Mouse (Mus musculus) adrenal gland, postnatal 4 days (tissue): Measurements from ENCODE around the gene Htr6. TPM values are rescaled to one million over a fixed set of nuclear protein-coding genes. Genes with fewer than 3 reads are reported as not detected.

ENCODE experiments used
- DNase-seq, 2 experiments: peaks; one replicate each; pipeline ENCODE4 v3.0.0; 2021 to 2022; ENCODE audit warnings: low spot score in 2 of 2, mixed read lengths in 2 of 2
- total RNA-seq, 2 experiments: library from RNA; stranded (reverse); gene quantifications; 2 replicates each; pipeline ENCODE4 v1.2.3; 2021

Htr6 gene
- total RNA-seq, 2 experiments from 2014 or later, result 0.76 to 0.84 TPM

DNA sequence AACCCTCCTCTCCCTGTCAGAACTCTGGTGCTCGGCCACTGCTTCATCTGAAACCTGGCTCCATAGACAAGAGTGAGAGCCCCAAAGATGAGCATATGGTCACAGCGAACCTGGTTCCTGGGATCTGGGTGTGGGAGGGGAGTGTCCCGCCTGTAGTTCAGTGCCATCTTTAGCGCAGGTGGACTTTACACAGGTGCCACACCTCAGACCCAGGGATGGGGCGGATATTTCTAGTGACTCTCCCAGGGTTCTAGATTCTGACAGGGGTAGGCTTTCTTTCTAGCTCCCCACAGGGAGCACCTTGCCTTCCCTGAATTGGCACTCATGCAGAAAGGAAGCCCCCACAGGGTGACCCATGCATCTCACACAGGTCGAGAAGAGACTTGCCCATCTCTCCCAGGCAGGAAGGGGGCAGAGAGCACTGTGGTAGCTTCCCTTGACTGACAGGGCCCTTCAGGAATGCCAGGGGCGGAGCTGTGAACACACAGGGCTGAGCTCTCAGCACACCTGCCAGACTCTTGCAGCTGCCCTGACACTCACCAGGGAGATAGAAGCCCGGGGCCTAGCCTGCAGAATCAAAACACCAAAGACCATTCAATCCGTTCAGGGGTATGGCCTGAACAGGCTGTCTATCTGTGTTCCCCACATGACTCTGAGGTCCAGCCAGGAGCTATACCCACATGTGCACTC is 13.8 kb upstream of the Htr6 start:
- no peak for DNase-seq

- no peak for DNase-seq
Measured at GRCm38 (mm10) chr4:139086984-139087383, 11.6 kb upstream of the Htr6 start.

GRCm38 (mm10) chr4:139086037-139086436 is 10.7 kb upstream of the Htr6 start:
- peak; percentile 47 to 81 for DNase-seq

- no peak for DNase-seq
Measured at GRCm38 (mm10) chr4:139085337-139085736, 10.0 kb upstream of the Htr6 start.

DNA sequence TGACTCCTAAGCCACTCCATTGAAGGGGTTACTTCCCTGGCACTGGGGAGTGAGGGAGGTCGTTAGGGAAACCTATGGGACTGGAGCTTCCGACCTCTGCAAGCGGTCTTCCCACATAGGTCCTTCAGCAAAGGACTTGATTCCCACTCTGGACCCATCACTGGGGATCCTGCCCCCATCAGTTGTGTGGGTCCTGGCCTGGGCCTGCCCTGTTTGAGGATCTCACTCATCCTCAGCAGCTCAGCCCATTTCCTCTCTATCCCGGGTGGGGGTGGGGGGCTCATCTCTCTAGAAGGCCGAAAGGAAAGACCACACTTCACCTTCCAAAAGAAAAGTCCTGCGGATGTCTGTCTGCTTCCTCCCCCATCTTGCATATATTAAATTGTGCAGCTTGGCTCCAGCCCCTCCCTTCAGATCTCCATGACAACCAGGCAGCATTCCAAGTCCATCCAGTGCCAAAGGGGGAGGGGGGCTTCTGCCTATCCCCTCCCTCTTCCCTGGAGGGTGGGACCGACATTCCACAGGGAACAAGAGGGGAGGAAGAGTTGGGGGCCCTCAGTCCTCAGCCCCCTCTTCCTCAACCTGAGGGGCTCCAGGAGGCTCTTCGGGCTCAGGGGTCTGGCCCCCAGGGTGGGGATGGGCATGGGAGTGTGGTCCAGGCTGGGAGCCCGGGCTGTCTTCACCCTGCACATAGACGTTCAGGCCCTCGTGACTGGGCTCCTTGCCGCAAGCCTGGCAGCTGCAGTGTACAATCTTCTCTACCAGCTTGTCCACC is 7.6 kb upstream of the Htr6 start:
- no peak for DNase-seq

- no peak for DNase-seq
Measured at GRCm38 (mm10) chr4:139081270-139081931, 6.0 kb upstream of the Htr6 start.

GRCm38 (mm10) chr4:139080259-139080658 is 4.9 kb upstream of the Htr6 start:
- no peak for DNase-seq

DNA sequence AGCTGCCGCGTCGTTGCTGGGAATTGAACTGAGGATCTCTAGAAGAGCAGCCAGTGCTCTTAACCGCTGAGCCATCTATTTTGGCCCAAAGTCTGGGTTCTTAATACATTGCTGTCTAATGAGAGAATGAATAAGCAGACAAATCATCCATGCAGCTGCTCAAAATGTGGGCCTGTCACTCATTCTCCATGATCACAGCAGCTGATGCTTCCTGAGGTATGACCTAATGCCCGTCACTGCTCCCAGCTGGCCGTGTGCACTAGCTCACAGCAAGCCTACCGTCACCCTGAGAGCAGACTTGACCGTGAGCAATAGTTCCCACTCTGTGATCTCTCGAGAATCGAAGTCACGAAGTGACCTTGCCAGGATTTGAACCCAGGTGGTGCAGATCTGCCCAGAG is 4.1 kb upstream of the Htr6 start:
- no peak for DNase-seq

- DNase-seq, result no peak
Measured at GRCm38 (mm10) chr4:139078726-139079125, 3.4 kb upstream of the Htr6 start.

DNA sequence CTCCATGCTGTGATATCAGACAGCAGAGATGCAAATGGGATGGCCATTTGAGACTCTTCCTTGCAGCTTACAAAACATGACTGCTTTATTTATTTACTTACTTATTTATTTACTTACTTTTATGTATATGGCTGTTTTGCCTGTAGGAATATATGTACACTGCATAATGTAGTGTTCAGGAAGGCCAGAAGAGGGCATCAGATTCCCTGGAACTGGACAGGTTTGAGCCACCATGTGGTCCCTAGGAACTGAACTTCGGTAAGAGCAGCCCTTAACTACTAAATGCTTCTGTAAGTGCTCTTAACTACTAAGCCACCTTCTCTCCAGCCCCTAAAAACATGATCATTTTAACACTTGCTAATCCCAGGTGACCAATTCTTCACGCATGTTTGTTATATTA is 2.9 kb upstream of the Htr6 start:
- no peak for DNase-seq

DNA sequence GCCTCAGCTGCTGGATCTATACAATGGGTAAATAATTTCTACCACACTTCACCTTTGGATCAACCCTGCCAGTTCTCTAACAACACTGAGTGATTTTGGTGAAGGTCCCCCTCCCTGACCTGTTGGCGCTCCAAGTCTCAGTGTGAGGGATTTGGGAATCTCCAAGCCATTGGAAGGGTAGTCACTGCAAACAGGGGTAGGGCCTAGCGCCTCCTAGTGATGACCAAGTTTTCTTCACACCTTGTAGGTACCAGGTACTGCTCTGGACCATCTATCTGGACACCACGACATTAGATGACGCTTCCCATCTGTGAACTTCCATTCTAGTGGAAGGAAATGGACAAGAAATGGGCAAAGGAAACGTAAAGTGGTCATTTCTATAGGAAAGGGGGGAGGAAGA is 545 bp upstream of the Htr6 start:
- no peak for DNase-seq

- no peak for DNase-seq
Measured at GRCm38 (mm10) chr4:139074060-139074459, 1.3 kb downstream of the Htr6 start.

DNA sequence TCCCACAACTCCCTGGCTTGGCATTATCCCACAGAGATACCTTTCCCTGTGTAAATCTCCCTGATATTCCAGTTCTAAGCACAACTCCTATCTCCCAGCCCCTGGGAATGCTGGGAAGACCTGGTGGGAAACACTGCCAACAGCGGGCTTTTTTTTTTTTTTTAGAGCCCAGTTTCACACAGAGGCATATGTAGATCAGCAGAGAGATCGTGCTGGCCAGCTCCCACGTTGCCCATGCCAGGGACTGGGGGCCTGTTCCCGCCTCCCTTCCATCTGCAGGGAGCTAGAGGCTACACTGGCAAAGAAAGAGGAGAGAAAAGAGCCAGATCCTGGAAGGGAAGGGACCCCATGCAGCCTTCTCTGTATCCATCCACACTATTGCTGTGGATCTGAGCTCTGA is 7.1 kb downstream of the Htr6 start:
- no peak for DNase-seq

DNA sequence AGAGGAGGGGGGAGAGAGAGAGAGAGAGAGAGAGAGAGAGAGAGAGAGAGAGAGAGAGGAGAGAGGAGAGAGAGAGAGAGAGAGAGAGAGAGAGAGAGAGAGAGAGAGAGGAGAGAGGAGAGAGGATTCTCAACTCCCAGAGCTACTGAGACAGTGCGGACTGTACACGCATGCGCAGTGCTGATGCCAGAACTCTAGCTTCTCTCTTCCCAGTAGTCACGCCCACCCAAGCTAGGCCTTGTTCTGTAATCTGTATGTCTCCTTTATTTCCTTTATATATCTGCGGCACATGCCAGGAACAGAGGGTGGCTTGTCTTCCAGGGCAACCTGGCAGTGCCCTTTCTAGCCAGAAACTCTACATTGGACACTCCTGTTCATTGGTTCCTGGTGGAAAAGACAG is 10.5 kb downstream of the Htr6 start:
- DNase-seq, result no peak

DNA sequence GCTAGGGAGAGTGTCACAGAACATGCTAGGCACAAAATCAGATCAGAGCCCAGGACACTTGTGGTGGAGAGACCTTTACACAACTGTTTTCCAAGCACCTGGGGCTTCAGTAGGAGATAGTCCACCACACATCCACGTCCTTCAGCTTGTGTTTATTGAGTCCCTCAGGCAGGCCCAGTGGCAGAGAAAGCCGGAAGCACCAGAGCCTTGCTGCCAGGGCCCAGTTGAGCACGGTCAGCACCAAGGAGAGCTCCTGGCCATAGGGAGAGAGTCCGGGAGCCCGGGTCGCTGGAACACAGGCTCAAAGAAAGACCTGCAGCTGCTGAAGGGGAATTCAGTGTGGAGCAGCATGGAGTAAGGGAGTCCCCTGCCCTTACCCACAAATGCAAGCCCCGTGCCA is 15.8 kb downstream of the Htr6 start:
- peak in 1 of 2 experiments; percentile 58 for DNase-seq

DNA sequence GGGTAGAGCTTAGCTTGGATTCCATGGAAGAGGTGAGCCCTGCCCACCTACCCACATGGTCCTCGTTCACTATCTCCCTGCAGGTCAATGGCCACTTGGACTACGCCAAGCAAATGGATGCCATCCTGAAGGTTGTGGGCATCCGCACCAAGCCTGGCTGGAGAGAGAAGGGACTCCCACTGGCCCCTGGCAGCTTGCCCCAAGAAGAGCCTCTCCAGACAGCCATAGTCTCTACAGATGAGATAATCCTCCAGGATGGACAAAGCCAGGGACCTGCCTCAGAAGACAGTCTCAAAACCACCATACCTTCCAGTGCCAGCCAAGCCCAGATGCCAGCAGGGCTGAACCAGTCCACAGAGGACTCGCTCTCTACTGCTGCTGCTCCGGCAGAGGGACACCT is 17.3 kb downstream of the Htr6 start:
- no peak for DNase-seq

- DNase-seq, result no peak
Measured at GRCm38 (mm10) chr4:139057291-139057690, 18.1 kb downstream of the Htr6 start.

DNA sequence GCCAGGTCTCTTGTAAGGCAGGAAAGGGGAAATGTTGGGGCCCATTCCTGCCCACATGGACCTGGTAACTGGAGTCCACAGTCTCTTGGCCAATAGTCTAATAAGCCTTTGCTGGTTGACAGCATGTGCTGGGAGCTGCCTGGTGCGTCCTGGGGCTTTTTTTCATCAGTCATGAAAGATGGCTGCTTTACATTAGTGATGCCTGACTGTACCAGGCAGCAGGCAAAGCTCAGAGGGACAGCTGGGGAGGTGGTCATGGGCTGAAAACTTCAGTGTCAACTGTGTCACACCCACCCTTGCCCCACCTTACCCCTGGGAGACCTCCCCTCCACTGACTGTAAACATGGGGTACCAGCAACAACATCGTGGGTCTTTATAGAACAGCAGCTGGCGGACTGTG is 19.6 kb downstream of the Htr6 start:
- DNase-seq, result no peak

DNA sequence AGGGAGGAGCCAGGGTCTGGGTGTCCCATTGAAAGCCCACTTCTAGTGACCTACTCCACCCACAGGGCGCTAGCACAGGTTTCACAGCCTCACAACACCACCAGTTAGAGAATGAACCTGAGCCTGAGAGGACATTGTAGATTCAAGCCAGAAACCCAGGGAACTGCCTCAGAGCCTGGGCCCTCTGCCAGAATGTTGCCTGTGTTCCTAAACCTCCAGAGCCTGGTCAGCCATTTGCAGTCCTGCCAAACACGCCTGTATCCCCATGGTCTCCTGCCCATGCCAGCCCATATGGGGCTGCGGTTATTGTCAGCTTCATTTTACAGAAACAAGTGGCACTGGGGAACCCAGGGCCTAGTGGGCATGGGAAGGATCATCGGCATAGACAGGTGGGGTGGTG is 20.0 kb downstream of the Htr6 start:
- no peak for DNase-seq

DNA sequence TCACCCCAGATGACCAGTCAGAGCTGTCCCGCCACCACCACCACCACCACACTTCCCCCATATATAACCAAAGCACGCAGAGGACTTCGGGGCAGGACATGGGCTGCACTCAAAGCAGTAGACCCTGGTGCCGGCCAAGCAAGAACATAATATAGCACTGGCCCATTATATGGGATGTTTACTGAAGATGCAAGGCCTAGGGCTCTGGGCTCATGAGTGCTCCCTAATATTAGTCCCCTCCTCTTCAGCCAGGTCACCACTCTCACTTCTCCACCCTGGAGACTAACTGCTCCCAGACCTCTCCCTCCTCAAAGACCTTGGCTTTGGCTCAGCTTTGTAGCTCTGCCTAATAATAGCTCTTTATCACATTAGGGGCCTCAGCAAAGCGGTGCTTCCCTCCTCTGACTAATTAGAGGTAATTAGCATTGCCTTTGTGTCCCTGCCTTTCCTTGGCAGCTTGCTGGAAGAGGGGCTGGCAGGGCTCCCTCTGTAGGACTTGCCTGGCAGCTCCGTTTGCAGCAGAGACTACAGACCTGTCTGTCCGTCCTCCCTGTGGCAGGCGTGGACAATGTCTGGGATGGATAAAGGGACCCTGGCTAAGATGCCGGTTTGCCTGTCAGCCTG is 21.0 kb downstream of the Htr6 start:
- no peak for DNase-seq

DNA sequence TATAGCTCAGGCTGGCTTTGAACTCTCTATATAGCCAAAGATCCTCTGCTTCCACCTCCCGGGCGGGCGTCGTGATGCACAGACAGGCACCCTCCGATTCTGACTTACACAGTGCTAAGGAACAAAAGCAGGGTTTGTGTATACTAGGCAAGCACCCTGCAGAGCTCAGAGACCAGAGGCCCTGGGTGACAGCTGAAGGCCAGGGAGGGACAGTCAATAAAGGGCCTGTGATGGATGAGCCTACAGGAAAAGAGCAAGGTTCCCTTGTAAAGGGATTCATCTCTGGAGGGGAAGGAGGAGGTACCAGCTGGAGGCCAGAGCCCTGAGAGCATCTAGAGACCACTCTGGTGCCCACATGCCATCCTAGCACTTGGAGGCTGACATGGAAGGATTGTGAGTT is 22.0 kb downstream of the Htr6 start:
- no peak for DNase-seq

GRCm38 (mm10) chr4:139052796-139053195 is 22.6 kb downstream of the Htr6 start:
- no peak for DNase-seq
